Mouse (Mus musculus) embryonic facial prominence, embryonic 15.5 days (tissue): ENCODE measurements around the gene Selenoo. TPM values are rescaled to one million over a fixed set of nuclear protein-coding genes. Genes with fewer than 3 reads are reported as not detected.
A peak's percentile ranks its signal among the peaks of the same experiment; 100 is the strongest.

ENCODE experiments used
- ATAC-seq: fragments of 200-750 bp; cut with Nextera tagmentation; 2 replicates; pipeline ENCODE4 v1.8.0; 2017; ENCODE audit warnings: low read depth, moderate TSS enrichment; ENCODE audit not compliant: insufficient number of reproducible peaks, low FRiP score, low TSS enrichment
- H3K27ac ChIP-seq: fragments of 300-500 bp; sonication (generic); replicated peaks from 2 replicates; pipeline ENCODE4 v1.5.1; 2015; ENCODE audit warnings: mild to moderate bottlenecking, inconsistent platforms
- H3K27me3 ChIP-seq: fragments of 300-500 bp; sonication (generic); 2 replicates; pipeline ENCODE4 v1.6.1; 2015; ENCODE audit warnings: inconsistent platforms
- H3K36me3 ChIP-seq: fragments of 300-500 bp; sonication (generic); 2 replicates; pipeline ENCODE4 v1.6.1; 2015; ENCODE audit warnings: mild to moderate bottlenecking, inconsistent platforms
- H3K4me1 ChIP-seq: fragments of 300-500 bp; sonication (generic); 2 replicates; pipeline ENCODE4 v1.6.1; 2015; ENCODE audit warnings: inconsistent platforms
- H3K4me2 ChIP-seq: fragments of 300-500 bp; sonication (generic); replicated peaks from 2 replicates; pipeline ENCODE4 v1.6.1; 2015; ENCODE audit warnings: mild to moderate bottlenecking, inconsistent platforms
- H3K4me3 ChIP-seq: fragments of 300-500 bp; sonication (generic); replicated peaks from 2 replicates; pipeline ENCODE4 v1.5.1; 2015; ENCODE audit warnings: mild to moderate bottlenecking, inconsistent platforms
- H3K9ac ChIP-seq: fragments of 300-500 bp; sonication (generic); 2 replicates; pipeline ENCODE4 v1.6.1; 2015; ENCODE audit warnings: inconsistent platforms
- H3K9me3 ChIP-seq: fragments of 300-500 bp; sonication (generic); replicated peaks from 2 replicates; pipeline ENCODE4 v1.6.1; 2016; ENCODE audit warnings: inconsistent platforms
- WGBS: fragments of 180-500 bp; shearing (Covaris S2); methylation state at CpG from one replicate; pipeline ENCODE4 v1.1.7; 2015; 5-methylcytosine and 5-hydroxymethylcytosine counted together
- polyA plus RNA-seq: library from polyadenylated mRNA; unstranded; fragments of >200 nt; fragmentation: Nextera tagmentation; extraction: Ambion mirVana; gene quantifications from 2 replicates; pipeline ENCODE4 v1.2.1, GENCODE M21; 2015

The Selenoo gene
- polyA plus RNA-seq, 1 experiment from 2014 or later, result 20.7 TPM

DNA sequence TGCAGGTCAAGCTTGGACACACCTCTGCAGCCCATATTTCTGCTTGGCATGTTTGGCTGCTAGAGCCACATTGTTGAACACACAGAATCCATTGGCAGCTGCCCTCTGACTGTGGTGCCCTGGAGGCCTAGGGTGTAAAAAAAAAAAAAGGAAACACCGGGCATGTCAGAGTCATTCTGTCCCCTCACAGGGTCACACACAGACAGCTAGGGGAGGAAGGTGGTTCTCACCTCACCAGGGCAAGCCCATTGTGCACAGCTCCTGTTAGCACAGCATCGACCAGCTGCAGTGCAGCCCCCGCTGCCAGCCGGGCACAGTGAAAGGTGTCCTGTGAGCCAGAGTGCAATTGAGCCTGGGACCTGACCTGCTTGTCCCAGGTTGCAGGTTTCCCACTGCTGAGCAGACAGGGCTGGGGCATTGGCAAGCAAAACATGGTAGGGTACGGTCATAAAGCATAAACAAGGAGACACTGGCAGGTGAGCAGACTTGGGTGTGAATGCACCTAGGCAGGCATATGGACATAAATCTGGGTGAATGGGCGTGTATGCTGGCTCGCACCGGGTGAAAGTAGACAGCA, 38.6 kb downstream of the Selenoo start:
- H3K27me3 ChIP-seq, result no peaks in the 10 kb centered on the region
- ATAC-seq, result no peak
- H3K4me2 ChIP-seq, result peak overlapping the region; percentile 89
- 83% methylated on average over 8 of the region's 8 CpGs for WGBS
- H3K9ac ChIP-seq, result peak overlapping the region; percentile 64; the same call in 1 of the 2 replicates
- peaks cover 13% of the 10 kb centered on the region; the same call in 1 of the 2 replicates for H3K36me3 ChIP-seq
- peak overlapping the region; percentile 71 for H3K4me3 ChIP-seq
- H3K27ac ChIP-seq, result no peak overlapping the region
- peaks cover 27% of the 10 kb centered on the region for H3K4me1 ChIP-seq
- no peaks in the 10 kb centered on the region for H3K9me3 ChIP-seq

DNA sequence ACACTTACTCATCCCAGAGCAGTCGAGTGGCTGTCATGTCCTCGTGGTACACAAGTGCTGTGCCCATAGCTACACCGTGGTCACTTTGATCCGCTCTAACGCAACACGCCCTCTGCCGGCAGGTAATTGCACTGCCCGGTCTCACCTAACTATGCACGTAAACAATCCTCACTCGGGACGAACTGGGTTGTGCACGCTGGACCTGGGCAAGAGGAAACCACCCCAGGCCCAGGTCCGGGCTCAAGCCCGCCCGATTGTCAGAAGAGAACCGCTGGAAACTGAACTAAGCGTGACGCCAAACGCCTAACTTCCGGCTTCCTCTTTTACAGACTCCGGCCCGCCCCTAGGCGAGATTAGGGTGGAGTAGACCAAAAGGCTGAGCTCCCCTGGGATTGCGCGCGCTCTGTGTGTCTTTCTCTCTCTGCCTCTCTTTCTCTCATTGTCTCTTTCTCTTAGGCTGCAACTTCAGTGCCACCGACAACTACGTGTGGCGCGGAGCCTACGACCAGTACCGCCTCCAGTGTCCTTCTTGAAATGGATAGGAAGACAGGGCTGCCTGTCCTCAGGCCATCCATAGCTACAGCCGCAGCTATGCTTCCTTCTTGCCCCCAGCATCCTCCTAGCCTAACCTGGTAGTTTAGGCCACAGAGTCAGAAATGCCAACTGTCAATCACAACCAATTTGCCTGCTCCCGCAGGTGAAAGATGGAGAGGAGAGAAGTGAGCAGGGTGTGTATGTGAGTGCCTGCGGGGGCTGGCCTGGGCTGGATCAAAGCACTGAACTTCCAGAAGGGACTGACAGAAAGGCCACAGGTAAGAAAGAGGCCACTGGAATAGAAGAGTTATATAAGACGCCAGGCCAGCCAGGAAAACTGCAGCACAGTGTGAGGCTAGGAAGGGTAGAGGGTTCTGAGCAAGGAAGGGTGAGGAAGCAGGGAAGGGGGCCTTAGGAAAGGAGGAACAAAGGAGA, 39.8 kb downstream of the Selenoo start, which contains the start of gene Hdac10:
TSS of gene Hdac10 (minus strand) at position 319 of the 969 bp plus-strand sequence.
- Histone ChIP-seq H3K36me3 (peaks cover 13% of the 10 kb centered on the region; the same call in 1 of the 2 replicates), H3K4me3 (peak within 1 kb of the TSS; percentile 71), H3K4me1 (peaks cover 21% of the 10 kb centered on the region), H3K27me3 (no peaks in the 10 kb centered on the region), H3K9me3 (no peaks in the 10 kb centered on the region), H3K4me2 (peak within 1 kb of the TSS; percentile 89), H3K9ac (peak within 1 kb of the TSS; percentile 64), H3K27ac (peak within 1 kb of the TSS; percentile 83)
- 3% methylated on average over 36 of the region's 36 CpGs for WGBS
- ATAC-seq, result peak; percentile 84

DNA sequence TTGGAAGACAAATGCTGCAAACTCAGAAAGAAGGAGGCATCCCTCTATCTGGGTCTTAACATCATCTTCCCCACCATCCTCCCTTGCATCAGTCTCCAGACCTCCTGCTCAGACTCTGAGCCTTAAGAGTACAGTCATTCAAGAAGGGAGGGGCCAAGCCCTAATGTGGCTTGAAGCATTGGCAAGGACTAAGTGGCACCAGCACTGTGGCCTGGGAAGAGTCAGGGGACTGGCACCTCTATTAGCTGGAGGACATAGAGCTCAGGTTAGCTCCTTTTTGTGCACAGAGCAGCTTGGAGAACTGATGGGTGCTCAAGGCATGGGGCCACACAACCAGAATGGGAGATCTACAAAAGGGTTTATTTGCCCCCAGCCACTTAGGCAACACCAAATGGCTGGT, 41.4 kb downstream of the Selenoo start:
- Histone ChIP-seq H3K4me3 (no peak overlapping the region), H3K9me3 (no peaks in the 10 kb centered on the region), H3K27me3 (no peaks in the 10 kb centered on the region), H3K4me2 (no peak overlapping the region), H3K36me3 (0 out of 2 replicates have a peak, but pooled peaks cover 9% of the 10 kb centered on the region), H3K27ac (no peak overlapping the region), H3K4me1 (peaks cover 15% of the 10 kb centered on the region), H3K9ac (no peak overlapping the region)
- no peak for ATAC-seq

DNA sequence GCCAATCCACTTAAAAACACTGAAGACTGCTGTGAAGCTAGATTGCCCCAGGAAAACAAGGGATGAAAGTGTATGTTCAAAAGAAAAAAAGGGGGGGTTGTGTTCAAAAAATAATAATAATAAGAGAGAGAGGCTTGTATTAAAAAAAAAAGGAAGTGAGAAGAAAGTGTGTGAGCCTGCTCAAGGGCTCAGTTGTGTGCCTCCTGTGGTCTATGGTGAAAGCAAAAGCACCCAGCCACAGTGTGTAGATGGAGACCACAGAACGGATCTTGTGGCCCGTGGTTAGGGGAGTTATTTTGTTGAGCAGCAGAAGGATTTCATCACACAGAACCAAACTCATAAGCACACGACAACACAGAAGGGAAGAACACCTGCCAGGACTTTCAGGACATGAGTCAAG, 42.4 kb downstream of the Selenoo start:
- Histone ChIP-seq H3K27me3 (no peaks in the 10 kb centered on the region), H3K27ac (no peak overlapping the region), H3K9me3 (no peaks in the 10 kb centered on the region), H3K9ac (no peak overlapping the region), H3K4me1 (peaks cover 15% of the 10 kb centered on the region), H3K4me2 (no peak overlapping the region), H3K4me3 (no peak overlapping the region), H3K36me3 (no peaks in the 10 kb centered on the region)
- no peak for ATAC-seq
- 76% methylated on average over 3 of the region's 3 CpGs for WGBS

DNA sequence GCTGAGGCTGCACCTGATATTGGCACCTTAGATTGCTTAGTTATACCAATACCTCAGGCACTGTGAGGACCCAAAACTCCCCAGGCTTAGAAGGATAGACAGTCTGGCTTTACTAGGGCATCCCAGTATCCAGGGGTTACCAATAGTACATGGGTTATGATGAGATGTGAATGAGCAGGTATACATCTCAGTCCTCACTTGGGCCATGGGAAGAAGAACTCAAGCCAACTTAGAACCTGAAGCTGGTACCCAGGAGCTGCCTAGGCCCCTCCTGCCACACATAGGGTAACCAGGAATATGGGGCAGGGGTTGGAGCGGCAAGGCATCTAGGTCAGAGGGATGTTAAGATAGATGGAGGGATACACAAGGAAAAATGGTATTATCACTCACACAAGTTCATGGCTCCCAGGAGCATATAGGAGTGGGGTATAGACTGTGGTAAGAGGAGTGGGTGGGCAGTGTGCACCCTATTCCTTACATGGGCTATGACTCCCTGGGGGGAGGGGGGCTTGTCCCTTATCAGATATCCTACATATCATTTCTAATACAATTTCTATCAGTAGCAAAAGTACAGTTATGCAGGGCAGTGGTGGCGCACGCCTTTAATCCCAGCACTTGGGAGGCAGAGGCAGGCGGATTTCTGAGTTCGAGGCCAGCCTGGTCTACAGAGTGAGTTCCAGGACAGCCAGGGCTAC, 47.7 kb downstream of the Selenoo start:
- 96% methylated on average over 5 of the region's 5 CpGs for WGBS
- ATAC-seq, result no peak
- H3K4me2 ChIP-seq, result no peak overlapping the region
- no peaks in the 10 kb centered on the region for H3K36me3 ChIP-seq
- no peak overlapping the region for H3K4me3 ChIP-seq
- H3K27me3 ChIP-seq, result peaks cover 37% of the 10 kb centered on the region
- H3K9me3 ChIP-seq, result no peaks in the 10 kb centered on the region
- no peak overlapping the region for H3K9ac ChIP-seq
- peaks cover 20% of the 10 kb centered on the region for H3K4me1 ChIP-seq
- H3K27ac ChIP-seq, result no peak overlapping the region

DNA sequence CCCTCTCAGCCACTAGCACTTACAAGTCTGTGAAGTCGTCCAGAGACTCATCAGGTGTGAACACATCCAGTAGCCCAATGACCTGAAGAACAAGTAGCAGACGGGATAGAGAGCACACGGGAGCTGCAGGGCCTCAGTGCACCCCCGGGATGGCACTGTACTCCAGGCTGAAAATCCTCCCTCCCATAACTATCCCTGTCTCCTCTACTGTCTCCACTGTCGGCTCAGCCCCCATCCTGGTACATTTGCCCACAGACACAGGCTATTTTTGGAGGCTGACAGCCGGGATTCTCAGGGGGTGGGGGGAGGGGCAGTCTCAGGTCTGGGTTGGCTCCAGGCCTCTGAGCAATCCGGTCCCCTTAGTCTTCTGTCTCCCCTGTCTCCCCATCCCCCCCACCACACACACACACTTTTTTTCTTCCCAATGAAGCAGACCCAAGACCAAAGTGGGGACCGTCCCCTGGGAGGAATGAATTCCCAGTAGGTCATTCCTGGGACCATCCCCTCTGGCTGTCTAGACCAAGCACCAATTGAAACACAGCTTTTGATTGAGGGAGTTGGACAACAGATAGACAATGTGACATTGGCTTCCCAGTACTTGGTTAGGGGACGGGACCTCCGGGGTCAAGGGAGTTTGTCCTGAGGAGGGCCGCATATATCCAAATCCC, 48.6 kb downstream of the Selenoo start:
- H3K4me2 ChIP-seq, result no peak overlapping the region
- peaks cover 46% of the 10 kb centered on the region for H3K27me3 ChIP-seq
- no peak overlapping the region for H3K4me3 ChIP-seq
- peaks cover 20% of the 10 kb centered on the region for H3K4me1 ChIP-seq
- H3K36me3 ChIP-seq, result no peaks in the 10 kb centered on the region
- H3K9ac ChIP-seq, result no peak overlapping the region
- no peak for ATAC-seq
- no peak overlapping the region for H3K27ac ChIP-seq
- 56% methylated on average over 11 of the region's 11 CpGs for WGBS
- no peaks in the 10 kb centered on the region for H3K9me3 ChIP-seq

DNA sequence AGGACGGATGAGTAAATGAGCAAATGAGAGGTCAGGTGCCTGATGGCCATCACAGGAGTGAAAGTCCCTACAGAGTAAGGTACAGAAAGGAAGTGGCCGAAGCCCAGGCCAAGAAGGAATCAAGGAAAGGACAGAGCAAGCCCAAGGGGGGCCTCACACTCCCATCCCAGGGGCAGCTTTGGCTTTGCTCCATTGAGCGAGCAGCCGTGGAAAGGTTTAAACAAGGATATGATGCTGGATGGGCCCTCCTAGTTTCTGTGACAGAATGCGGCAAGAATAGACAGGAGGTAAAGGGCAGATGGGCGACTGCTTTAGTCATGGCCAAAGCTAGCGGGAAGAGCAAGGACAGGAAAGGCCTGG, 49.1 kb downstream of the Selenoo start:
- Histone ChIP-seq H3K4me3 (no peak overlapping the region), H3K4me2 (no peak overlapping the region), H3K4me1 (peaks cover 20% of the 10 kb centered on the region), H3K27ac (no peak overlapping the region), H3K9me3 (no peaks in the 10 kb centered on the region), H3K36me3 (no peaks in the 10 kb centered on the region), H3K27me3 (peaks cover 49% of the 10 kb centered on the region), H3K9ac (no peak overlapping the region)
- no peak for ATAC-seq
- 81% methylated on average over 7 of the region's 7 CpGs for WGBS

DNA sequence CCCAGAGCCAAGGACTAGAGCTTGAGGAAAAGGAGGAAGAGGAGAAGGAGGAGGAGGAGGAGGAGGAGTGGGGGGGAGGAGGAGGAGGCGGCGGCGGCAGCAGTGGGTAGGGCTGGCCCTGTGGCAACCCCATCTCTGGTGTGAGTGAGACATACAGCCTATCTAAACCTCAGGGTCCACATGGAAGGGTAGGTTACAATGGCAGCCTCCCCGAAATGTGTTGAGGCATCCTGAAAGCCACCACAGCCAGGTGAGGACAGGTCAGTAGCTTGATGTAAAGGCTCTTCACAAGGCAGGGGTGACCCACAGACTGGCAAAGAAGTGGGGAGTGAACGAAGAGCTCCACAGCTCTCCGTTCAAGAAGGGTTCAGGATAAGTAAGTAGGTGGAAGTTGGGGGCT, 49.6 kb downstream of the Selenoo start:
- Histone ChIP-seq H3K4me1 (peaks cover 20% of the 10 kb centered on the region), H3K4me2 (no peak overlapping the region), H3K4me3 (no peak overlapping the region), H3K9me3 (no peaks in the 10 kb centered on the region), H3K27ac (no peak overlapping the region), H3K27me3 (peaks cover 49% of the 10 kb centered on the region), H3K36me3 (no peaks in the 10 kb centered on the region), H3K9ac (no peak overlapping the region)
- 95% methylated on average over 6 of the region's 6 CpGs for WGBS
- ATAC-seq, result no peak

DNA sequence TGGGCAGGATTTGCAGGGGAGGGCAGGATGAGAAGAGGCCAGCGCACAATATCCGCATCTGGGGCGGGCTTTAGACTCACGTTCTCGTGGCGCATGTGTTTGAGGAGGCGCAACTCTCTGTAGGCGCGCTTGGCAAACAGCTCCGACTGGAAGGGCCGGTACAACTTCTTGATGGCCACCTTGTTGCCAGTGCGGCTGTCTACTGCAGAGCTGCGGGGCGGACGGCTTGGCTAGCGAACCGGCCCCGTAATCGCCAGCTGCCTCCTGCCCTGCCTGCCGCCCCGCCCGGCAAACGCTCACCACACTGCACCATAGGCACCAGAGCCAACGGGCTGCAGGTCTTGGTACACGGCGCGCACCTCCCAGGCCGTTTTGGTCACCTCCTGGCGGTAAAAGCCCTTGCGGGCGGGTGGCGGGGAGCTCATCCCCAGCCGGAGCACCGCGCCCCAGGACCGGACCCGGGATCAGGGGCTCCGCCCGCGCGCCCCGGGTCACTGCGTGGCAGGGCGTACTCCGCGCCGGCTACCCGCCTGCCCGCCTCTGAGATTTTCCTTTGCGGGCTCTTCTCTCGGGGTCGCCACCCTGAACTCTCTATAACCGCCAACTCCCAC, 51.3 kb downstream of the Selenoo start:
- peaks cover 20% of the 10 kb centered on the region for H3K4me1 ChIP-seq
- under 1% methylated on average over 53 of the region's 53 CpGs for WGBS
- H3K4me3 ChIP-seq, result peak overlapping the region; percentile 49
- H3K27ac ChIP-seq, result peak overlapping the region; percentile 44; the same call in 1 of the 2 replicates
- H3K27me3 ChIP-seq, result peaks cover 49% of the 10 kb centered on the region
- peak; percentile 26; the same call in 1 of the 2 replicates for ATAC-seq
- H3K9ac ChIP-seq, result no peak overlapping the region
- no peaks in the 10 kb centered on the region for H3K36me3 ChIP-seq
- peak overlapping the region; percentile 92 for H3K4me2 ChIP-seq
- no peaks in the 10 kb centered on the region for H3K9me3 ChIP-seq

DNA sequence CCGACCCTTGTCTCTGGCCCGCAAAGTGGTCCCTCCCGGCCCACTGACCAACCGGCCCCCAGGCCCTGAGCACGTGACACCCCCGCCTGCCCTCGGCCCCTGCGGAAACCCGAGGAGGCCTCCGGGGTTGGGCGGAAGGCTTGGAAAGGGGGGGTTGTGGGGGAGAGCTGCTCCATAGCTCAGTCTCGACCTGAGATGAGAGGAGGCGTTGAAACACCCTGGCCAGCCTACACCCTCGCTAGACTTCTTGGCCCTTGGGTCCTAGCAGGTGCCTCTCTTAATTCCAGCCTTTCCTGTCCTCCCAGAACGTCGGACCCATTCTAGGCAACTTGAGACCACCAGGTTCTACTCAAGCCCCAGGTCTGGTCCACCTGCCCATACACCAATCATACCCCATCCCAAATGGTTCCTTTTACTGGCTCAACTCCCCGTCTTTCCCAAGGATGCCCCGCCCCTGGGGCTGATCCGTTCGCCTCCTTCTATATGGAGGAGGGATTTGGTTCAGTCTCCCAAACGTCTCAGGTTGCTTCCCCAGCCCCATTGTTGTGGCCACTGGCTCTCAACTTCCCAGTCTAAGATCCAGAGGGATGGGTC, 51.9 kb downstream of the Selenoo start, which contains the start of gene Mapk12:
TSS of gene Mapk12 (minus strand) at position 45 of the 594 bp plus-strand sequence.
- peak within 1 kb of the TSS; percentile 49 for H3K4me3 ChIP-seq
- no peaks in the 10 kb centered on the region; the same call in 1 of the 2 replicates for H3K36me3 ChIP-seq
- peak within 1 kb of the TSS; percentile 44; the same call in 1 of the 2 replicates for H3K27ac ChIP-seq
- H3K9ac ChIP-seq, result no peak within 1 kb of the TSS
- H3K9me3 ChIP-seq, result no peaks in the 10 kb centered on the region
- WGBS, result 0% methylated on average over 19 of the region's 21 CpGs
- ATAC-seq, result peak; percentile 65
- peaks cover 20% of the 10 kb centered on the region for H3K4me1 ChIP-seq
- peaks cover 53% of the 10 kb centered on the region for H3K27me3 ChIP-seq
- peak within 1 kb of the TSS; percentile 92 for H3K4me2 ChIP-seq
